Mouse (Mus musculus): ENCODE results near the gene Fbxl8. TPM values are rescaled to one million over a fixed set of nuclear protein-coding genes. Genes with fewer than 3 reads are reported as not detected.

Gene Fbxl8
- polyA plus RNA-seq, 1 experiment from 2014 or later = 0.58 TPM

- ATAC-seq = no peak
- H3K4me1 ChIP-seq = peaks cover 29% of the 10 kb centered on the region
- peak within 1 kb of the TSS; percentile 58 for H3K9ac ChIP-seq
- H3K4me3 ChIP-seq = peak within 1 kb of the TSS; percentile 44
- no peak within 1 kb of the TSS for H3K27ac ChIP-seq
- H3K36me3 ChIP-seq (ENCODE audit: poor library complexity, severe bottlenecking) = peaks cover 7% of the 10 kb centered on the region; the same call in 1 of the 2 replicates
- WGBS = 3% methylated on average over 10 of the region's 10 CpGs
- no peaks in the 10 kb centered on the region for H3K9me3 ChIP-seq (replicated peaks)
- H3K27me3 ChIP-seq = peaks cover 97% of the 10 kb centered on the region
- H3K4me2 ChIP-seq = peak within 1 kb of the TSS; percentile 77
Measured at GRCm38 (mm10) chr8:105275840-105276239, 11.4 kb downstream of the Fbxl8 start, which contains the start of gene Nol3. Gene Nol3 (plus strand): TSS chr8:105276140.

- peak; percentile 60 for ATAC-seq
- no peak overlapping the region for H3K27ac ChIP-seq
- H3K36me3 ChIP-seq (ENCODE audit: poor library complexity, severe bottlenecking) = peaks cover 10% of the 10 kb centered on the region; the same call in 1 of the 2 replicates
- peak overlapping the region; percentile 44 for H3K4me3 ChIP-seq
- peak overlapping the region; percentile 58 for H3K9ac ChIP-seq
- 3% methylated on average over 30 of the region's 30 CpGs for WGBS
- peak overlapping the region; percentile 77 for H3K4me2 ChIP-seq
- H3K4me1 ChIP-seq = peaks cover 27% of the 10 kb centered on the region
- no peaks in the 10 kb centered on the region for H3K9me3 ChIP-seq (replicated peaks)
- peaks cover 91% of the 10 kb centered on the region for H3K27me3 ChIP-seq
Measured at GRCm38 (mm10) chr8:105276292-105277120, 12.1 kb downstream of the Fbxl8 start.

- H3K4me1 ChIP-seq = peaks cover 27% of the 10 kb centered on the region
- ATAC-seq = peak; percentile 63
- H3K36me3 ChIP-seq (ENCODE audit: poor library complexity, severe bottlenecking) = peaks cover 34% of the 10 kb centered on the region
- peak overlapping the region; percentile 60 for H3K4me2 ChIP-seq
- H3K27me3 ChIP-seq = peaks cover 67% of the 10 kb centered on the region
- H3K27ac ChIP-seq = no peak overlapping the region
- H3K4me3 ChIP-seq = peak overlapping the region; percentile 31
- no peaks in the 10 kb centered on the region for H3K9me3 ChIP-seq (replicated peaks)
- H3K9ac ChIP-seq = peak overlapping the region; percentile 50
- under 1% methylated on average over 28 of the region's 28 CpGs for WGBS
Measured at GRCm38 (mm10) chr8:105278911-105279334, 14.5 kb downstream of the Fbxl8 start.

GRCm38 (mm10) chr8:105280567-105280966 lies 16.1 kb downstream of the Fbxl8 start:
- WGBS = 74% methylated on average over 3 of the region's 3 CpGs
- Histone ChIP-seq H3K27ac (no peak overlapping the region), H3K4me1 (peaks cover 29% of the 10 kb centered on the region), H3K27me3 (peaks cover 51% of the 10 kb centered on the region), H3K36me3 (ENCODE audit: poor library complexity, severe bottlenecking) (peaks cover 47% of the 10 kb centered on the region), H3K4me3 (no peak overlapping the region), H3K9me3 (replicated peaks) (no peaks in the 10 kb centered on the region), H3K9ac (no peak overlapping the region), H3K4me2 (no peak overlapping the region)
- ATAC-seq = no peak

- H3K4me1 ChIP-seq = peaks cover 29% of the 10 kb centered on the region
- no peak overlapping the region for H3K27ac ChIP-seq
- no peak overlapping the region for H3K4me3 ChIP-seq
- ATAC-seq = no peak
- H3K27me3 ChIP-seq = peaks cover 38% of the 10 kb centered on the region
- no peak overlapping the region for H3K9ac ChIP-seq
- no peaks in the 10 kb centered on the region for H3K9me3 ChIP-seq (replicated peaks)
- no peak overlapping the region for H3K4me2 ChIP-seq
- peaks cover 49% of the 10 kb centered on the region for H3K36me3 ChIP-seq (ENCODE audit: poor library complexity, severe bottlenecking)
- WGBS = 89% methylated on average over 12 of the region's 12 CpGs
Measured at GRCm38 (mm10) chr8:105281821-105282220, 17.4 kb downstream of the Fbxl8 start.

- no peak overlapping the region for H3K27ac ChIP-seq
- H3K4me3 ChIP-seq = no peak overlapping the region
- H3K9ac ChIP-seq = no peak overlapping the region
- no peak overlapping the region for H3K4me2 ChIP-seq
- 95% methylated on average over 4 of the region's 4 CpGs for WGBS
- H3K27me3 ChIP-seq = peaks cover 34% of the 10 kb centered on the region
- ATAC-seq = no peak
- H3K9me3 ChIP-seq (replicated peaks) = no peaks in the 10 kb centered on the region
- peaks cover 30% of the 10 kb centered on the region for H3K4me1 ChIP-seq
- H3K36me3 ChIP-seq (ENCODE audit: poor library complexity, severe bottlenecking) = peaks cover 49% of the 10 kb centered on the region
Measured at GRCm38 (mm10) chr8:105282239-105282638, 17.8 kb downstream of the Fbxl8 start.

- no peak overlapping the region for H3K27ac ChIP-seq
- WGBS = 22% methylated on average over 23 of the region's 23 CpGs
- H3K36me3 ChIP-seq (ENCODE audit: poor library complexity, severe bottlenecking) = peaks cover 49% of the 10 kb centered on the region
- no peak overlapping the region for H3K4me3 ChIP-seq
- no peak overlapping the region for H3K9ac ChIP-seq
- 0 out of 2 replicates have a peak, but pooled peaks have one; percentile 14 for ATAC-seq
- no peaks in the 10 kb centered on the region for H3K9me3 ChIP-seq (replicated peaks)
- peaks cover 26% of the 10 kb centered on the region for H3K27me3 ChIP-seq
- peaks cover 38% of the 10 kb centered on the region for H3K4me1 ChIP-seq
- no peak overlapping the region for H3K4me2 ChIP-seq
Measured at GRCm38 (mm10) chr8:105283074-105283473, 18.6 kb downstream of the Fbxl8 start.

- peaks cover 42% of the 10 kb centered on the region for H3K36me3 ChIP-seq (ENCODE audit: poor library complexity, severe bottlenecking)
- H3K4me1 ChIP-seq = peaks cover 45% of the 10 kb centered on the region
- no peak overlapping the region for H3K9ac ChIP-seq
- no peak for ATAC-seq
- H3K4me2 ChIP-seq = no peak overlapping the region
- 47% methylated on average over 12 of the region's 12 CpGs for WGBS
- H3K27me3 ChIP-seq = peaks cover 8% of the 10 kb centered on the region
- H3K9me3 ChIP-seq (replicated peaks) = no peaks in the 10 kb centered on the region
- no peak overlapping the region for H3K4me3 ChIP-seq
- H3K27ac ChIP-seq = no peak overlapping the region
Measured at GRCm38 (mm10) chr8:105285514-105285913, 21.1 kb downstream of the Fbxl8 start.

GRCm38 (mm10) chr8:105286907-105287306 lies 22.5 kb downstream of the Fbxl8 start:
- Histone ChIP-seq H3K9me3 (replicated peaks) (no peaks in the 10 kb centered on the region), H3K27ac (no peak overlapping the region), H3K9ac (peak overlapping the region; percentile 10; the same call in 1 of the 2 replicates), H3K27me3 (peaks cover 11% of the 10 kb centered on the region), H3K4me2 (peak overlapping the region; percentile 70), H3K4me1 (peaks cover 52% of the 10 kb centered on the region), H3K36me3 (ENCODE audit: poor library complexity, severe bottlenecking) (peaks cover 35% of the 10 kb centered on the region), H3K4me3 (no peak overlapping the region)
- ATAC-seq = no peak
- WGBS = 85% methylated on average over 4 of the region's 4 CpGs

- peaks cover 21% of the 10 kb centered on the region for H3K36me3 ChIP-seq (ENCODE audit: poor library complexity, severe bottlenecking)
- no peak overlapping the region for H3K27ac ChIP-seq
- peaks cover 11% of the 10 kb centered on the region for H3K27me3 ChIP-seq
Measured at GRCm38 (mm10) chr8:105288231-105288630, 23.8 kb downstream of the Fbxl8 start.

GRCm38 (mm10) chr8:105288958-105289732 lies 24.7 kb downstream of the Fbxl8 start:
- peaks cover 11% of the 10 kb centered on the region for H3K27me3 ChIP-seq
- peaks cover 52% of the 10 kb centered on the region for H3K4me1 ChIP-seq
- H3K4me2 ChIP-seq = peak overlapping the region; percentile 70
- ATAC-seq = peak; percentile 91
- no peaks in the 10 kb centered on the region for H3K9me3 ChIP-seq (replicated peaks)
- H3K4me3 ChIP-seq = peak overlapping the region; percentile 50
- H3K36me3 ChIP-seq (ENCODE audit: poor library complexity, severe bottlenecking) = peaks cover 14% of the 10 kb centered on the region
- under 1% methylated on average over 53 of the region's 53 CpGs for WGBS
- H3K9ac ChIP-seq = peak overlapping the region; percentile 65
- H3K27ac ChIP-seq = peak overlapping the region; percentile 84

More at GRCm38 (mm10) chr8:105288231-105288630, 23.8 kb downstream of the Fbxl8 start:
- Histone ChIP-seq H3K4me2 (peak overlapping the region; percentile 70), H3K4me3 (peak overlapping the region; percentile 50), H3K9me3 (replicated peaks) (no peaks in the 10 kb centered on the region), H3K9ac (peak overlapping the region; percentile 41; the same call in 1 of the 2 replicates), H3K4me1 (peaks cover 52% of the 10 kb centered on the region)
- 89% methylated on average over 5 of the region's 5 CpGs for WGBS
- ATAC-seq = no peak

All from forebrain, embryonic 13.5 days (tissue).